Mouse (Mus musculus) C2C12 (cell line): ENCODE measurements around the gene Thada.

ENCODE experiments used
- CEBPB ChIP-seq: IDR thresholded peaks from one replicate; pipeline ENCODE4 v1.6.1; 2011; ENCODE audit warnings: low read depth, mild to moderate bottlenecking, control low read depth, moderate library complexity
- CTCF ChIP-seq: IDR thresholded peaks from one replicate; pipeline ENCODE4 v1.5.1; 2011; ENCODE audit not compliant: control insufficient read depth, insufficient read depth, insufficient read length
- MAX ChIP-seq: IDR thresholded peaks from one replicate; pipeline ENCODE4 v1.6.1; 2011; ENCODE audit warnings: mild to moderate bottlenecking, control low read depth
- MYOD1 ChIP-seq: IDR thresholded peaks from one replicate; pipeline ENCODE4 v1.6.1; 2011; ENCODE audit warnings: low read depth; ENCODE audit not compliant: control insufficient read depth, insufficient read length
- USF1 ChIP-seq: IDR thresholded peaks from one replicate; pipeline ENCODE4 v1.6.1; 2011; ENCODE audit warnings: low read depth, mild to moderate bottlenecking, control low read depth, moderate library complexity

DNA sequence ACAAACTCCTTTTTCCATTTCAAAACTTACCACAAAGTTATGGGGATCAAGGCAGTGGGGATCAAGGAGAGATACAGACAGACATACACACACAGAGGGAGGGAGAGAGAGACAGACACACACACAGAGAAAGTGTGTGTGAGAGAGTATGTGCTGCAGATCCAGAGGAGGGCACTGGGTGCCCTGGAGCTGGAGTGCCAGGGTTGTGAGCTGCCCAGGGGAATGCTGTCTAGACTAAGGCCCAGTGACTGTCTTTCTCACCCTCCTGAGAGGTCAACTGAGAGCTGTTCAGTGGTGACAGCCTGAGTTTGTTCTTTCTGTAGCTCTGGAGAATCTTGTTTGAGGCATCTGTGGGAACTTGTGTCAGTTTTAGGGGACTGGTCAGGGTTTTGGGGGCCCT lies 269.7 kb downstream of the Thada start:
- TF ChIP-seq CTCF (no peak), MYOD1 (no peak), USF1 (no peak), CEBPB (no peak), MAX (no peak)
